Mouse (Mus musculus) forebrain, embryonic 10.5 days (tissue): ENCODE data around the gene Rorc. TPM values are rescaled to one million over a fixed set of nuclear protein-coding genes. Genes with fewer than 3 reads are reported as not detected.

ENCODE experiments used
- polyA plus RNA-seq: library from polyadenylated mRNA; unstranded; fragments of >200 nt; fragmentation: Nextera tagmentation; extraction: Ambion mirVana; gene quantifications from 2 replicates; pipeline ENCODE4 v1.2.1, GENCODE M21; 2016

Gene Rorc
- polyA plus RNA-seq, 1 experiment from 2014 or later: 0.36 TPM

Other genes starting within 250 kb of the Rorc start
- gene Gm10696, start 194.6 kb upstream of the Rorc start, polyA plus RNA-seq: not detected in 2 replicates
- gene Gm5286, start 176.1 kb upstream of the Rorc start, polyA plus RNA-seq: not detected in 2 replicates
- not detected in 2 replicates for gene Gm4778, start 108.8 kb upstream of the Rorc start, polyA plus RNA-seq
- gene Them4, start 62.7 kb upstream of the Rorc start, polyA plus RNA-seq: 6.7 and 8.1 TPM in 2 replicates
- not detected in 2 replicates for gene Them5, start 30.7 kb upstream of the Rorc start, polyA plus RNA-seq
- gene C2cd4d, start 10.4 kb upstream of the Rorc start, polyA plus RNA-seq: 0.11 and 0.40 TPM in 2 replicates
- gene Lingo4, start 25.7 kb downstream of the Rorc start, polyA plus RNA-seq: 0.15 and 0.21 TPM in 2 replicates
- gene Tdrkh, start 40.5 kb downstream of the Rorc start, polyA plus RNA-seq: 37.6 and 38.1 TPM in 2 replicates
- 70.9 and 74.5 TPM in 2 replicates for gene Mrpl9, start 70.5 kb downstream of the Rorc start, polyA plus RNA-seq
- gene Oaz3, start 71.1 kb downstream of the Rorc start, polyA plus RNA-seq: 0.62 and 0.81 TPM in 2 replicates
- gene Celf3, start 105.5 kb downstream of the Rorc start, polyA plus RNA-seq: 34.7 and 46.8 TPM in 2 replicates
- gene Riiad1, start 107.5 kb downstream of the Rorc start, polyA plus RNA-seq: 6.0 and 6.9 TPM in 2 replicates
- gene Snx27, start 209.9 kb downstream of the Rorc start, polyA plus RNA-seq: 41.2 and 46.5 TPM in 2 replicates